Mouse (Mus musculus): ENCODE data around the gene Trim24.
"Not testable (repeated sequence)": the region's sequence is repeated elsewhere in the genome, so short reads cannot be mapped to it uniquely, and the experiment has no call there.

Gene Trim24

GRCm38 (mm10) chr6:37870245-37871136, at the start of gene Trim24:
Gene Trim24, plus strand, starts transcription at chr6:37870811.
- DNase-seq (ENCODE audit: low spot score): peak; percentile 93

GRCm38 (mm10) chr6:37821531-37822051, 49.0 kb upstream of the Trim24 start:
- DNase-seq (ENCODE audit: low spot score): no peak

- no peak for DNase-seq (ENCODE audit: low spot score)
These were observed 48.2 kb upstream of the Trim24 start for GRCm38 (mm10) chr6:37822390-37822789.

GRCm38 (mm10) chr6:37823731-37824130, 46.9 kb upstream of the Trim24 start:
- DNase-seq (ENCODE audit: low spot score): no peak

- not testable (repeated sequence) for DNase-seq (ENCODE audit: low spot score)
These were observed 45.1 kb upstream of the Trim24 start for GRCm38 (mm10) chr6:37825331-37826115.

- no peak for DNase-seq (ENCODE audit: low spot score)
These were observed 41.7 kb upstream of the Trim24 start for GRCm38 (mm10) chr6:37828955-37829354.

- no peak for DNase-seq (ENCODE audit: low spot score)
These were observed 41.0 kb upstream of the Trim24 start for GRCm38 (mm10) chr6:37829631-37830030.

- no peak for DNase-seq (ENCODE audit: low spot score)
These were observed 36.9 kb upstream of the Trim24 start for GRCm38 (mm10) chr6:37833691-37834090.

GRCm38 (mm10) chr6:37836951-37837565, 33.6 kb upstream of the Trim24 start:
- not testable (repeated sequence) for DNase-seq (ENCODE audit: low spot score)

GRCm38 (mm10) chr6:37842779-37843605, 27.6 kb upstream of the Trim24 start:
- no peak for DNase-seq (ENCODE audit: low spot score)

GRCm38 (mm10) chr6:37843647-37844273, 26.9 kb upstream of the Trim24 start:
- DNase-seq (ENCODE audit: low spot score): no peak

- DNase-seq (ENCODE audit: low spot score): not testable (repeated sequence)
These were observed 25.7 kb upstream of the Trim24 start for GRCm38 (mm10) chr6:37844947-37845346.

GRCm38 (mm10) chr6:37847531-37847930, 23.1 kb upstream of the Trim24 start:
- not testable (repeated sequence) for DNase-seq (ENCODE audit: low spot score)

- no peak for DNase-seq (ENCODE audit: low spot score)
These were observed 19.3 kb upstream of the Trim24 start for GRCm38 (mm10) chr6:37851352-37851751.

- DNase-seq (ENCODE audit: low spot score): no peak
These were observed 17.3 kb upstream of the Trim24 start for GRCm38 (mm10) chr6:37853289-37853688.

- DNase-seq (ENCODE audit: low spot score): no peak
These were observed 15.2 kb upstream of the Trim24 start for GRCm38 (mm10) chr6:37855384-37855783.

- not testable (repeated sequence) for DNase-seq (ENCODE audit: low spot score)
These were observed 14.3 kb upstream of the Trim24 start for GRCm38 (mm10) chr6:37856300-37856699.

- DNase-seq (ENCODE audit: low spot score): no peak
These were observed 13.3 kb upstream of the Trim24 start for GRCm38 (mm10) chr6:37857196-37857874.

GRCm38 (mm10) chr6:37858126-37858525, 12.5 kb upstream of the Trim24 start:
- no peak for DNase-seq (ENCODE audit: low spot score)

- DNase-seq (ENCODE audit: low spot score): peak; percentile 14
These were observed 7.7 kb upstream of the Trim24 start for GRCm38 (mm10) chr6:37862893-37863292.

Data from embryo, embryonic 10 days (tissue).